ENCODE assay signal across 17 mouse cellular contexts in genomic region chr7:131062541-131062940, GRCm38 (mm10). TPM values are rescaled to one million over a fixed set of nuclear protein-coding genes. Genes with fewer than 3 reads are reported as not detected.
A peak's percentile ranks its signal among the peaks of the same experiment; 100 is the strongest.
DNase-seq lines count a peak whose midpoint lies in the region; ATAC-seq and TF ChIP-seq lines count a peak whose summit lies in the region.
"Had no signal": no experiment of that assay in that cellular context is flagged by ENCODE, and none has a peak within 500 bp of the region (broad histone marks: within the 10 kb centered on the region; RNA-seq: fewer than 3 reads in every experiment).

No protein-coding gene starts in this region.

- no peaks in the 10 kb centered on the region; the same call in 1 of the 2 replicates for H3K36me3 ChIP-seq in intestine, postnatal 0 days (ENCODE audit: control insufficient read depth, insufficient read depth)
- H3K36me3 ChIP-seq in intestine, embryonic 15.5 days: no peaks in the 10 kb centered on the region
- H3K36me3 ChIP-seq: embryonic facial prominence, embryonic 12.5 days; liver, embryonic 13.5 days; neural tube, embryonic 12.5 days had no signal

- no peaks in the 10 kb centered on the region for H3K27me3 ChIP-seq in intestine, postnatal 0 days (replicated peaks; ENCODE audit: control insufficient read depth, insufficient read depth, low read length)
- H3K27me3 ChIP-seq in intestine, embryonic 15.5 days (replicated peaks): no peaks in the 10 kb centered on the region
- no peaks in the 10 kb centered on the region for H3K27me3 ChIP-seq in Patski
- H3K27me3 ChIP-seq: embryonic facial prominence, embryonic 12.5 days; liver, embryonic 13.5 days; neural tube, embryonic 12.5 days had no signal

- peak; percentile 3 for DNase-seq in ovary, postnatal 14 days (ENCODE audit: low spot score)
- DNase-seq in ovary, postnatal 36 days (ENCODE audit: low spot score): no peak
- DNase-seq in Patski (ENCODE audit: low read depth, low spot score): no peak
- DNase-seq in lung, postnatal 36 days: peak; percentile 28
- no peak for DNase-seq in heart, adult 8-10 months (ENCODE audit: low spot score)
- DNase-seq: adrenal gland, adult 2 months; cerebellum, adult 9-10 months; liver, embryonic 13.5 days; right cerebral cortex, adult 18-20 months had no signal

- POLR2A ChIA-PET in Patski (lab: Charles Lee): no interaction called here

- ATAC-seq in intestine, postnatal 0 days: no peak
- no peak for ATAC-seq in intestine, embryonic 15.5 days
- ATAC-seq in Patski: no peak
- ATAC-seq: forebrain, embryonic 14.5 days had no signal

- no peak overlapping the region for H3K4me2 ChIP-seq in intestine, postnatal 0 days (replicated peaks; ENCODE audit: low read depth)
- H3K4me2 ChIP-seq in intestine, embryonic 15.5 days (replicated peaks): no peak overlapping the region
- H3K4me2 ChIP-seq: embryonic facial prominence, embryonic 12.5 days; liver, embryonic 13.5 days; midbrain, embryonic 11.5 days; neural tube, embryonic 12.5 days had no signal

- H3K9me3 ChIP-seq in intestine, postnatal 0 days (ENCODE audit: control insufficient read depth): no peaks in the 10 kb centered on the region
- H3K9me3 ChIP-seq in intestine, embryonic 15.5 days: no peaks in the 10 kb centered on the region
- H3K9me3 ChIP-seq: embryonic facial prominence, embryonic 12.5 days; liver, embryonic 13.5 days; neural tube, embryonic 12.5 days had no signal

- H3K4me1 ChIP-seq in intestine, postnatal 0 days (replicated peaks; ENCODE audit: control insufficient read depth, insufficient read depth, low read length): no peaks in the 10 kb centered on the region
- H3K4me1 ChIP-seq in intestine, embryonic 15.5 days (replicated peaks): no peaks in the 10 kb centered on the region
- H3K4me1 ChIP-seq: embryonic facial prominence, embryonic 12.5 days; liver, embryonic 13.5 days; neural tube, embryonic 12.5 days had no signal

- H3K9ac ChIP-seq in intestine, postnatal 0 days (ENCODE audit: low read depth, low read length): no peak overlapping the region
- H3K9ac ChIP-seq in intestine, embryonic 15.5 days: no peak overlapping the region
- H3K9ac ChIP-seq: embryonic facial prominence, embryonic 12.5 days; liver, embryonic 13.5 days; neural tube, embryonic 12.5 days had no signal

- H3K27ac ChIP-seq in intestine, postnatal 0 days (ENCODE audit: low read depth, low read length): no peak overlapping the region
- H3K27ac ChIP-seq in intestine, embryonic 15.5 days: no peak overlapping the region
- H3K27ac ChIP-seq: embryonic facial prominence, embryonic 12.5 days; liver, embryonic 13.5 days; neural tube, embryonic 12.5 days had no signal

- no peak overlapping the region for H3K4me3 ChIP-seq in intestine, postnatal 0 days (ENCODE audit: low read depth, low read length)
- no peak overlapping the region for H3K4me3 ChIP-seq in intestine, embryonic 15.5 days (replicated peaks)
- H3K4me3 ChIP-seq: embryonic facial prominence, embryonic 12.5 days; liver, embryonic 13.5 days; neural tube, embryonic 12.5 days had no signal

- TF ChIP-seq CTCF in intestine, postnatal 0 days (IDR thresholded peaks at IDR 0.05; ENCODE audit: low read depth): peak; percentile 57
- peak; percentile 43 for TF ChIP-seq CTCF in Patski (IDR thresholded peaks at IDR 0.05)

- in situ Hi-C loops in Patski (cut with MboI; ENCODE audit: low pct_unique_long_range_greater_than_20kb): no loop called here

- WGBS in intestine, postnatal 0 days: 93% methylated on average over 2 of the region's 2 CpGs
- WGBS in intestine, embryonic 15.5 days: 89% methylated on average over 2 of the region's 2 CpGs

- CTCF ChIA-PET in Patski (lab: Charles Lee): no interaction called here

RNA-seq across cellular contexts. Expression of gene Dmbt1, which starts 30.7 kb away (rescaled TPM):
- 104 and 121 TPM in 2 replicates for polyA plus RNA-seq in intestine, postnatal 0 days (2015; fragmentation: Nextera tagmentation; extraction: Ambion mirVana)
- polyA plus RNA-seq in intestine, embryonic 15.5 days (2015; fragmentation: Nextera tagmentation; extraction: Ambion mirVana): 126 and 138 TPM in 2 replicates
- polyA plus RNA-seq in Patski (2021): not detected
- under 1 TPM in 1 of 4 experiments, not detected in 3; 0.09 TPM for total RNA-seq in heart, adult 8-10 months (2022)
- total RNA-seq: gastrocnemius, postnatal 4 days; left cerebral cortex, postnatal 14 days had no signal
- polyA plus RNA-seq: adrenal gland, adult 2 months; embryonic facial prominence, embryonic 12.5 days; forebrain, embryonic 14.5 days; liver, embryonic 13.5 days; midbrain, embryonic 11.5 days; neural tube, embryonic 12.5 days had no signal

Comparison
In these comparisons a context has a peak if more than half of its experiments do, and no peak if none do; other contexts are left out.
1. DNase-seq: peak in ovary, postnatal 14 days (single experiment) and lung, postnatal 36 days (single experiment); none in ovary, postnatal 36 days (single experiment), Patski (single experiment) and heart, adult 8-10 months (single experiment).
2. RNA of gene Dmbt1, which starts 30.7 kb away (polyA plus RNA-seq): 126 to 138 TPM in intestine, embryonic 15.5 days and 104 to 121 TPM in intestine, postnatal 0 days; not detected in Patski (single experiment); every median in the first group is over 10 times any median in the second.